Mouse (Mus musculus) ZHBTc4 (cell line): ENCODE data around the gene Slc44a1.

ENCODE experiments used
- DNase-seq: peaks from one replicate; pipeline ENCODE4 v3.0.0-alpha.2; 2011; ENCODE audit warnings: low read depth, low spot score

The Slc44a1 gene

GRCm38 (mm10) chr4:53431585-53432234 is 8.5 kb upstream of the Slc44a1 start:
- DNase-seq, result no peak

DNA sequence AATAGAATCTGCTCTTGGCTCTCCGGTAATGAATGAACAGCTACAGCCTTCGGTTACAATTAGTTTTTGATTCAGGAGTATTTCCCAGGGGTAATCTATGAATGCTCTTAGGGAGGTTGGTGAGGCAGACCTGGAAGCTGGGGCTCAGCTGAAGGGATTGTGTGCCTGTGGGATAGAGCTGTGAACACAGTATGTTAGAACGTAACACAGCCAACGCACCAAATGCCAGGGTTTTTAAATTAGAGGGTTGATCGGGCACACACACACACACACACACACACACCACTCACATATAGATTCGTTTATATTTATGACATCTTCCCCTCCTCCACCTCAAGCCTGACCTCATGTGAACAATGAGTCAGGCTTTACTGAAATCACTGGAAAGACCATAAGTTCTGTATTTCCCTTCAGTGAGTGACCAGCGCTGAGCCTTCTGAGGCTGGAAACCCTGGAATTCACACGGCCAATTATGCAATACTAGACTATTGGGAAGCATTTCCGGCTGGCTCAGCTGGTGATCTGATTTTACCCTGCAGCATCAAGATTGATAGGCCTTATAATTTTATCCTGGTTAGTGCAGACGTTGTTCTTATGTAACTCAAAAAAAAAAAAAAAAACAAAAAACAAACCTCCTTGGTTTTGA is 3.0 kb upstream of the Slc44a1 start:
- no peak for DNase-seq

- DNase-seq, result no peak
These were observed 1.8 kb upstream of the Slc44a1 start for GRCm38 (mm10) chr4:53438386-53438785.

DNA sequence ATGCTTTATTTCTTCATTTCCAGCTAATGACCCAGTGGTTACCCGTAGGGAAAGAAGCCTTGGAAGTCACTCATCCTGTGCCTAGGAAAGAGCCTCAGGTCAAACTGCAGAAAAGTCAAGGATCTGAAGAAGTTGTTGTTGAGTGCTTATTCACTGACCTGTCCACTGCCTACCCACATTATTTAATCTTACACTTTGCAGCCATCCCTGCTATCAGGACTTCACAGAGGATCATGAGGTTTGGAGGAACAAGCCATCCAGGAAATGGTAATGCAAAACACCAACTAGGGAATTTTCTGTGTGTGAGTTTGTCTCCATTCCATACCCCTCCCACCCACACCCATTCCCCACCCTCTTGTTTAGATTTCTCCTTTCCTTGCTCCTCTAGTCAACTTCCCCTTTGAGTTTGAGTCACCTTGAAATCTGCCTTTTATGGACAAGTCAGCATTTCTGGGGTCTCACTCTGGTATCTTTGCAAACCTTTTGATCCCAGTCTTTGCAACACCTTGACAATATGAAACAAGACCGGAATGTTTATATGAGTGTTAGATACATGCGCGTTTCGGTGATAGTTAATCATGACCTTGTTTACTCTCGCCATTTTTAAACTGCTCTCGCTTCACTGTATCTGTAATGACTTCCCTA is 1.3 kb upstream of the Slc44a1 start:
- DNase-seq, result peak; percentile 81

DNA sequence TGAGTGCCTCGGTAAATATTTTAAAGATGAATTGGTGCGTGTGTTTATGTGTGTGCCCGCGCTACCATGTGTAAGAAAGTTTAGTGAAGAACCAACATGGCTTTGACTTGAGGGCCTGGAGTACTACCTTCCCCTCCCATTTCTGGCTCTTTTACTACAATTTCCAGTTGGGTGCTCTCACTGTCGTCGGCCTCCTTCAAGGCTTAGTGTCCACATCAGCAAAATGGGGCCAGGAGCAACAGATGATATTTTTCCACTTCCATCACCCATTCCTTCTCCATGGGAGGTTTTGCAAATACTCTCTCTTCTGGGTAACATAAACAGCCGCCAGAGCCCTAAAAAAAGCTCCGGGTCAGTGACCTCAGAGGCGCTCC is 590 bp upstream of the Slc44a1 start:
- DNase-seq, result no peak

DNA sequence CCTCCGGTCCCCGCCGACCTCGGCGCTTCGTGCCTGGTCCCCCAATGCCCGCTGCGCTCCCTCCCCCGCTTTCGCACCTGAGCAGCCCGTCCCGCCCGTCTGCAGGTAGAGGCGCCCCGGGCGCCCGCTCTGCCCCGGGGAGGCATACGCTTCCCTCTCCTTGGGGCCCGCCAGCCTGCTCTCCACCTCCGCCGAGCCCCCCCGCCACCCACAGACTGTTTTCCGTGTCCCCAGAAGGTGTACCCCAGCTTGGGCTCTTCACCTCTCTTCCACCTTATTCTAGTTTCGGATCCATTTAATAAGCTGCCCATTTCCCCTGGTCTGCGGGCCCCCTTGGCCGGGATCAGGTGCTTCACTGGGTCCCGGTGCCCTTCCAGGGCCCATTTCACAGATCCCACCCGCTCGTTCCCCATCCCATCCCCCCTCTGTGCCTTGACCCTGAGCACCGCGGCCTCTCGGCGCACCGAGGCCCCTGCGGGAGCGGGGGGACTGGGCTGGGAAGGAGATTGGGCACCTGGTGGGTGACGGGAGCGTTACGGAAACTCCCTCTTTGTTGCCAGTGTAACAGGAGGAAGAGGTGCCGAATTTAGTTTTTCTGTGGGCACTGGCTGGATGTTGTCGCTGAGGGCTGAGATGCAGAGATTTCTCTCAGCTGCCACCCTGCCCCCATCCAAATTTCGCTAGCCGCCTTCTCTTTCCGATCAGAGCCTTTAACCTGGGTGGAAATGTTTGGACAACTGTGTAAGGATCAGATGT is 781 bp downstream of the Slc44a1 start:
- peak; percentile 59 for DNase-seq

- DNase-seq, result no peak
These were observed 1.5 kb downstream of the Slc44a1 start for GRCm38 (mm10) chr4:53441683-53442082.

DNA sequence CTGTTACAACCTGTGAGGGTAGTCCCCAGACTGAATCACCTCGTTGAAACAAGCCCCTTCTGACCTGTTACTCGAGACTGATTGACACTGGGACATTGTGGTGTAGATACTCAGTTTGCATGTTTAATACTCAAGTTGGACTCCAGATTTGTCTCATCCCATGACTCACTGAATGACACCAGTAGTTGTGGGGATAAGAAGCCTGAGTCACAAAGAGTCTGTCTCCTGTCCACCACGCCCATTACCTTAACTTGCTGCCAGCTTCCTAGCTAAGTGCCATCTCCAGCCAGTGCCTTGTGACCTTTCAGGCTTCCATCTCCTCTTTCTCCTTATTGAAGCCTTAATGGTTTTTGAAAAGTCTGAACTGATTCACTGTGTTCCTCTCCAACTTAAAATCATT is 6.0 kb downstream of the Slc44a1 start:
- no peak for DNase-seq

DNA sequence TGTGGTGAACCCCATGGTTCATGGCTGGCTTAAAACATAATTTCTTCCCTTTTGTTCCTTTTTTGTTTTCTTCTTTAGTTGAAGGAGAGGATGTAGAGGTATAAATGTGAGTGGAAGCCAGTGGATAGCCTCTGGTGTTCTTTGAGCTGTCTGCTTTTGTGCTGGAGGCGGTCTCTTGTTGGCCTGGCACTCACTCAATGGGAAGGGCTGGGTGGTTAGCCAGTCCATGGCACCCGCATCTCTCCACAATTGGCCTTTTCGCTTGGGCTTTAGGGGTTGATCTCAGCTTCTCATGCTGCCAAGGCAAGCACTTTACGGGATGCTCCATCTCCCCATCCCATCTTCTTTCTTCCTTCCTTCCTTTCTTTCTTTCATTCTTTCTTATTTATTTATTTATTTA is 7.6 kb downstream of the Slc44a1 start:
- DNase-seq, result no peak

- DNase-seq, result no peak
These were observed 10.5 kb downstream of the Slc44a1 start for GRCm38 (mm10) chr4:53450736-53451135.

GRCm38 (mm10) chr4:53451887-53452286 is 11.7 kb downstream of the Slc44a1 start:
- DNase-seq, result no peak

DNA sequence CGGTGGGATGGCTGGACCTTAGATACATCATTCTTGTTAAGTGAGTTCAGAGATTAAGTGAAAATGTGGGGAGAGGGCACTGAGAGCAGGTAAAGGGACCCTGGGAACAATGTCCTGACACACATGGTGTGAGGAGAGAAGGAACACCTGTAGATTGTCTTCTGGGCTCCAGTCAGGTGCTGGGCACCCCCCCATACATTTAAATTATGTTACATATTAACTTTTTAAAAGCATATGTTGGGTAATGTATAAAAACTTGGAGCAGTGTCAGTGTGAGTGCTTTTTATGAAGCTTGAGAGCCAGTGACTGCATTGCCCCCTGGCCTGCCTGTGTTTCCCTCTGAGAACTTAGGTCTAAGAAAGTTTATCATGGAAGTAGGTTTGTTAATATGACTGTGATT is 12.2 kb downstream of the Slc44a1 start:
- DNase-seq, result no peak

GRCm38 (mm10) chr4:53452976-53453889 is 13.0 kb downstream of the Slc44a1 start:
- DNase-seq, result peak; percentile 81

GRCm38 (mm10) chr4:53455885-53456284 is 15.7 kb downstream of the Slc44a1 start:
- no peak for DNase-seq

- no peak for DNase-seq
These were observed 16.4 kb downstream of the Slc44a1 start for GRCm38 (mm10) chr4:53456570-53456969.

DNA sequence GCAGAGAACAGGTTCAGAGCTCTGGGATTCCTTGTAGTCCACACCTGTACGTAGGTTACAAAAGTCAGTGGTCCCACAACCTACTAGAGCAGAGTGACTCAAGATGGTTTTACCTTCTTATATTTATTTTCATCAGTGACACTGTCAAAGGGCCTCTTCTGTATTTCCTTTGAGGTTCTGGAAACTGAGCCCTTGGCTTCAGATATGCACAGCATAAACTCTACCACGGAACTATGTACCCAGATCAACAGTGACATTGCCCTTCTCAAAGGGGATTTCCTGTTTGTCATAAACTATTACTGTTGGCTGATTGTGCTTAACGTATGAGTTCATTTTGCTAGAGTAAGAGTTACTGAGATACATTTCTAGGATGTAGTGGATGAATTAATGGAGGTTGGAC is 18.3 kb downstream of the Slc44a1 start:
- no peak for DNase-seq

DNA sequence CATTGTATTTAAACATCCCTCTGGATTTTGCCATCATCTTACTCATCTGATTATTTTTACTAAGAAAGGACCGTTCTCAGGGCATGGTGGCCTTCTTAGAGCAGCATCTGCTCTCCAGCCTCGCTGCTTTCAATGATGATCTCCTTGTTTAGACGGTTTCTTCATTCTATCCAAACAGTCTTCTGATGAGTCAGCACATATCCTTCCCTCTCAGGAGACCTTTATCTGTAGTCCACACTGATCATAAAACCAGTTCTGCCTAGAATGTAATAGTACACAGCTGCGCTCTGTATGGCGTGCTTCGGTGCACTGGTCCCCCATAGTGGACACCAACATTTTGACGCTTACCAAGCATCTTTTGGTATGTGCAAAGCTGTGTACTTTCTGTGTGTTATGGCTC is 19.5 kb downstream of the Slc44a1 start:
- DNase-seq, result no peak

- no peak for DNase-seq
These were observed 20.8 kb downstream of the Slc44a1 start for GRCm38 (mm10) chr4:53461026-53461425.

GRCm38 (mm10) chr4:53462069-53462468 is 21.9 kb downstream of the Slc44a1 start:
- DNase-seq, result no peak

DNA sequence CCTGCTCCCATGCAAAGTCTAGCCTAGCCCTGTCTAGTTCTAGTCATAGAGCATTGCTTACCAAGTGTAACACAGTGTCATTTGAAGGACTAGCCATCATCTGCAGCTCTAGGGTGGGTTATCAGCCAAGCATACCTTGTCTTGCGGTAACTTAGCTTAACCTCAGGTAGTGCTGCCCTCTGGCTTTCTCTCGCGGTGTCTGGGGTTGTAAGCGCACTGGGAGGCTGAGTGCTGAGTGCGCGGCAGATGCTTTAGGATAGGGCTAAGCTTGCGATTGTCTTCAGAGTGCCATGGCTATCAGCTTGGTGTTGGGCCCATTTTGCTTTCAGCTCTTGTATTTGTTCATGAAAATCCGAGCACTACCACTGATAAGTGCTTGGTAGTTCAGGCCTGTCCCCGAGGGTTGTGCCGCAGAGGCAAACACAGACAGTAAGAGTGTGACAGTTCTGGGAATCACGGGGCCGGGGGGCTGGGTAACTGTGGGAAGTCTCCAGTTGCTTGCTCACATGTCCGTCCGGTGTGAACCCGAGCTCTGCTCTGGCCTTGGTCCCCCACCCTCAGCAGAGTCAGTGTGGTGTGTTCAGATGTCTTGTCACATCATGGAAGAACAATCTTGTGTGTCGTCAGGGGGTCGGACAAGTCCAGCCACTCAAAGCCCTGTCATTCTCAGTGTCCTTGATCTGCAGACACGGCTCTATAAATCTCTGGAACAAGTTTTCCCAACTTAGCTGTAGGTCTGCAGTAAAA is 22.5 kb downstream of the Slc44a1 start:
- DNase-seq, result peak; percentile 69

GRCm38 (mm10) chr4:53465887-53466286 is 25.7 kb downstream of the Slc44a1 start:
- DNase-seq, result peak; percentile 36
